Mouse (Mus musculus): Measurements from ENCODE around the gene Epc2.

The Epc2 gene

DNA sequence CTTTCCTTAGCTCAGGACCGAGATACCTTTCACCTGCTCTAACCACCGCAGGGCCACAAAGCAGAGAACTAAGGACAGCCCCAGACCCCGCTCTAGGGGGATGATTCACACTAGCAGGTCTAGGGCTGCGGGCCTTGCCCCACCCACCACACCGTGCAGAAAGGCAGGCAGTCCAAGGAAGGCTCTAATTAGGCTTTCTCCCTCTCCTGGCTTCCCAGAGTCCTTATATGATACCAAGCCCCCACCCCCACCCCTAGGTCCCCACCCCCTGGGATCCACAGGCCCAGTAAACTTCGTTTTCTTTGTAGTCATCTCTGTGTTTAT, 119.5 kb downstream of the Epc2 start:
- no peak for DNase-seq (ENCODE audit: low read depth)

GRCm38 (mm10) chr2:49571159-49571920, 120.1 kb downstream of the Epc2 start:
- DNase-seq (ENCODE audit: low read depth) = no peak

GRCm38 (mm10) chr2:49572111-49572642, 120.9 kb downstream of the Epc2 start:
- no peak for DNase-seq (ENCODE audit: low read depth)

GRCm38 (mm10) chr2:49572684-49573083, 121.4 kb downstream of the Epc2 start:
- DNase-seq (ENCODE audit: low read depth) = no peak

DNA sequence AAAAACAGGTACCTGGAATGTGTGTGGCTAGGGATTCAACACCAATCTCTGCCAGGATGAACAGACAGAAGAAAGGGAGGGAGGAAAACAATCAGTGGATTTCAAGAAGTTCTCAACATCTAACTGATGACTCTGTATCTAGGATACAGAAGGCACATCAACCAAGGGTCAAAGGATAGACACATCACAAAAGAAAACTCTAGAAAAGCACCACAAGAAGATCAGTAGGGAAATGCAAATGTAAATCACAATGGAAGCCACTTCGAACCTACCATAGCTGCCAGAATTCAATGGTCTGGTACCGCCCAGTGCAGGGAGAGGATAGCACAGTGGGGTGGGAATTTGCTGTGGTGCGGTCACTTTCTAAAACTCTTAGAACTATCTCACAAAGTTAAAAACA, 122.0 kb downstream of the Epc2 start:
- DNase-seq (ENCODE audit: low read depth) = no peak

DNA sequence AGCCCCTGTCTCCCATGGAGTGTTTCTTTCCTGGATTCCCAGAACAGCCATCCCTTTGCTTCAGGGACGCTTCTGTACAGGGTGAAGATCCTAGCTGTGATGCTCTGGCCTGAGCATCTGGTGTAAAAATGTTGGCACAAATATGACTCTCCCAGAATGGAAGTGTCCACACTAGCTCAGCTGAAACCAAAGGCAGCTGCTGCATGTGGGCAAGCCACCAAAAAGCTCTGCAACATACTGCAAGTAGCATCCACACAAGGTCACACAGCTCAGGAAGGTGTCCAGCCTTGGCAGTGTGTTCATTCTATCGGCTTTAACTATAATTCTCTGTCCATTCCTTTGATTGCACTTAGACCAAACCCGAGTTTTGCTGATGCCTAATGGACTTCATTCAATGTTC, 129.3 kb downstream of the Epc2 start:
- DNase-seq (ENCODE audit: low read depth) = no peak

DNA sequence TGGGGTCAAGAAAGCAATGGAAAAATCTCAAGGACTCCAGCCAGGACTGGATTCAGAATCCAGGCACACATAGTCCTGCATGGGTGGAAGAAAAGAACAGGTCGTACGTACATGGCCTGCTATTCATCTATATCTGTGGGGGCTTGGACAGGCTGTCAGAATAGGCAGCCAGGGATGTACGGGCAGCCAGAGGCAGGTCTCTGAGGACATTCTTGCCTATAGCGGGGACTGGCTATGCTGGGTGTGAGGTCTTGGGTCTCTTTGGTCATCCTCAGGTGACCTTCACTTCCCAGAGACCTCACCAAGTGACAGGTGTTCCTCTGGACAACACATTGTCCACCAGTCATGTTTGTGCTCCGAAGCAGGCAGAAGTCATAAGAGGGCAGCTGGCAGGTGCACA, 131.3 kb downstream of the Epc2 start:
- no peak for DNase-seq (ENCODE audit: low read depth)

GRCm38 (mm10) chr2:49583311-49583710, 132.0 kb downstream of the Epc2 start:
- DNase-seq (ENCODE audit: low read depth) = no peak

DNA sequence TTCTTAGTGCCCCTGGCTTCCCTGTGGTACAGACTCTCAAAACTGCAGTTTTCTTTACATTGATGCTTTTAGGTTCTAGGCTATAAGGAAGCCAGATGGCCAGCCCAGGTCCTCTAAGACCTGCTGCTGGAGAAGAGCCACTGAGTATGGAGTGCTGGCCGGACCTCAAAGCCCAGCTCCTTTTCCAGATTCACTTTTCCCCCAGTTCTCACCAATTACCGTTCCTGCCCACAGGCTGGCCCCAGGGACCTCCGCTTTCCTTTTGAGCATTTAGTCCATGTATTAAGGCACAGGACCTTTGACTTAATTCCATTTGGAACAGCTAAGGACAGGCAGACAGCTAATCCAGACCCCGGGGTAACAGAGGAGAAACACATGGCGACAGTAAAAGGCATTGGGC, 139.2 kb downstream of the Epc2 start:
- DNase-seq (ENCODE audit: low read depth) = no peak

DNA sequence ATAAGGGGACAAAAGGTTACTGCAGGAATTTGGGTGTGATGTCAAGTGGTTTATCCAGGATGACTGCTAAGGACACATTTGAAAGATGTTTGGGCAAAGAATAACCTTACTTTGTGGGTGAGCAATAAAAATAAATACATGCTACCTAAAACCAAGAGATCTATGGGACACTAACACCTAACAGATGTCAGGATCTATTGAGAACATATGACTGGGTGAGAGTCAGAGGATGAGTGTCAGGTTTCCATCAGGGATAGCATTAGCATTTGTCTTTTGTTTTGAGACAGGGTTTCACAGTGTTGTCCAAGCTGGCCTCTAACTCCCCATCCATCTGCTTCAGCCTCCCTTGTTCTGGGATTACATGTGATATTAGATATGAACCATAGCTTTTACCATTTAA, 141.6 kb downstream of the Epc2 start:
- DNase-seq (ENCODE audit: low read depth) = no peak

DNA sequence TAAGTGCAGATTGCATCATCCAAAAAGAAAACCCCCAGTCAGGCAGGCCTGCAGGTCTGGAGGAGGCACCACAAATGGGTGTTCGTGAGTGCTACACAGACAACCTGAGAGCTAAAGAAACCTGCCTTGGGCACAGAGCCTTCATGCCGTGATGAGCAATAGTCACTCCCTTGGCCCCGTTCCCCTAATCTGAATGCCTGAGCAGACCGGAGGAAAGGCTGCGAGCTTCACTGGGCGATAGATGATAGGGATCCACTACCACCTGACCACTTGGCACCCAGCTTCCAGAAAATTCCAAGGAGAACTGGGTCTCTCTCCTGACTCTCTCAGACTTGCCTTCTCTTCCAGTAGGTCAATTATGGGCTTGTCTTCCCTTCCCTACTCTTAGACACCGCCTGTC, 143.6 kb downstream of the Epc2 start:
- no peak for DNase-seq (ENCODE audit: low read depth)

DNA sequence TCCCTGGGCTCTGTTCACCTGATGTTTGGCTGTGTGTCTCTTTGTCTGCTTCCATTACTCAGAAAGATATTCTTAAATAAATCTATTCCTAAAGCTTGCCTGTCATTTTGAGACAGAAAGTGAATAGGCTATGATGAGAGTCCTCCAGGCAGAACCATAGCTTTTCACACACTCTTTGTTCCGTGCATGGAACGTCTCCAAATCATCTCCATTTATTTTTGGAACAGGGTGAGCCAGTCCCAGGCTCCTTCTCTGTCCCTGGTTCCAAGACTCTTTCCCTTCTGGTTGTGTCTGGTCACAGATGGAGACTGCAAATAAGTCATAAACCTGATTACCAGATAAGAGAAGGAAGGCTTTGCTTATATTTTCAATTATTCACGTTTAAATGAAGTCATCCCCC, 145.0 kb downstream of the Epc2 start:
- DNase-seq (ENCODE audit: low read depth) = no peak

DNA sequence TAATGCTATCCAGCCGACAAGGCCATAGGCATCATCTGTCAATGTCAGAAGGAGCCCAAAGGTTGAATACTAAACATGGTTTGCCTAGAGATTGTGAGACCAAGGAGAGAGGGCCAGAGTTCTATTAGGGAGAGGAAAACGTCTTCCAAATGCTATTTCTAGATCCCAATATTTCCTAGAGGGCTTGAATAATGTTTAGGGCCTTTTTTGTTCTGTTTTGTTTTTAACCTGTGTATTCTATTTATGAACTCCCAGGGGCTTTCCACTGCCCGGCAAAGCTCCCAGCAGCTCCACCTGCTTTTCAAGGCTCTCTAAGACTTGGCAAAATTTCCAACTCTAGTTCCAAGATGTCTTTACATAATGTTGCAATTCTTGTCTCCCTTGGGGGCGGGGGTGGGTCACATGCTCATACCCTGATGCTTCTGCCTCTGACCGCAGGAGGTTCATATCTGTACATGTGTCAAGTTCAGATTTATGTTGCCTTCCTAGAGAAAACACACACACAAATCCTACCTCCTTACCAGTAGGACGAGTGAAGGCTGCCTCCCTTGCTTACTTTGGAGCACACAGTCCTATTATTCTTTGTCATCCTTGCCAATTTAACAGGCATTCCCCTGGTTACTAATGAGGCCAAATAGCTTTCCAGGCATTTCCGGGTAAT, 148.9 kb downstream of the Epc2 start:
- no peak for DNase-seq (ENCODE audit: low read depth)
